Mouse (Mus musculus): Measurements from ENCODE around the gene Extl1. TPM values are rescaled to one million over a fixed set of nuclear protein-coding genes. Genes with fewer than 3 reads are reported as not detected.
A peak's percentile ranks its signal among the peaks of the same experiment; 100 is the strongest.
"Not testable (repeated sequence)": the region's sequence is repeated elsewhere in the genome, so short reads cannot be mapped to it uniquely, and the experiment has no call there.

The Extl1 gene
- polyA plus RNA-seq, 1 experiment from 2014 or later = 2.1 TPM

- H3K36me3 ChIP-seq (ENCODE audit: control insufficient read depth, insufficient read depth, low read length) = no peaks in the 10 kb centered on the region
- H3K27me3 ChIP-seq (ENCODE audit: control insufficient read depth, insufficient read depth, low read length) = no peaks in the 10 kb centered on the region
- no peak overlapping the region for H3K27ac ChIP-seq (replicated peaks)
- ATAC-seq (ENCODE audit: low FRiP score, low TSS enrichment) = no peak
- no peak for DNase-seq (ENCODE audit: low spot score)
- no peaks in the 10 kb centered on the region for H3K4me1 ChIP-seq (replicated peaks; ENCODE audit: control insufficient read depth, insufficient read depth)
- H3K4me2 ChIP-seq (replicated peaks; ENCODE audit: low read depth) = no peak overlapping the region
- H3K9me3 ChIP-seq (ENCODE audit: control insufficient read depth, low read length) = no peaks in the 10 kb centered on the region
- no peak overlapping the region for H3K4me3 ChIP-seq (ENCODE audit: low read depth, low read length)
- TF ChIP-seq EP300 (optimal IDR thresholded peaks at IDR 0.05) (no peak), CTCF (IDR thresholded peaks at IDR 0.05; ENCODE audit: low read depth) (no peak)
- WGBS = 66% methylated on average over 11 of the region's 11 CpGs
- H3K9ac ChIP-seq (ENCODE audit: low read length) = no peak overlapping the region
Observed at GRCm38 (mm10) chr4:134348078-134348477, 35.6 kb downstream of the Extl1 start.

- Histone ChIP-seq H3K4me2 (replicated peaks; ENCODE audit: low read depth) (no peak overlapping the region), H3K4me1 (replicated peaks; ENCODE audit: control insufficient read depth, insufficient read depth) (no peaks in the 10 kb centered on the region), H3K27me3 (ENCODE audit: control insufficient read depth, insufficient read depth, low read length) (no peaks in the 10 kb centered on the region), H3K9ac (ENCODE audit: low read length) (no peak overlapping the region), H3K36me3 (ENCODE audit: control insufficient read depth, insufficient read depth, low read length) (no peaks in the 10 kb centered on the region), H3K9me3 (ENCODE audit: control insufficient read depth, low read length) (no peaks in the 10 kb centered on the region), H3K4me3 (ENCODE audit: low read depth, low read length) (no peak overlapping the region), H3K27ac (replicated peaks) (no peak overlapping the region)
- ATAC-seq (ENCODE audit: low FRiP score, low TSS enrichment) (no peak), DNase-seq (ENCODE audit: low spot score) (no peak)
- WGBS = 94% methylated on average over 15 of the region's 15 CpGs
- TF ChIP-seq CTCF (IDR thresholded peaks at IDR 0.05; ENCODE audit: low read depth) (no peak), EP300 (optimal IDR thresholded peaks at IDR 0.05) (no peak)
Observed at GRCm38 (mm10) chr4:134345802-134346201, 37.8 kb downstream of the Extl1 start.

- no peaks in the 10 kb centered on the region for H3K36me3 ChIP-seq (ENCODE audit: control insufficient read depth, insufficient read depth, low read length)
- H3K27ac ChIP-seq (replicated peaks) = no peak overlapping the region
- H3K4me2 ChIP-seq (replicated peaks; ENCODE audit: low read depth) = no peak overlapping the region
- DNase-seq (ENCODE audit: low spot score) = no peak
- H3K4me1 ChIP-seq (replicated peaks; ENCODE audit: control insufficient read depth, insufficient read depth) = no peaks in the 10 kb centered on the region
- no peaks in the 10 kb centered on the region for H3K27me3 ChIP-seq (ENCODE audit: control insufficient read depth, insufficient read depth, low read length)
- no peak overlapping the region for H3K4me3 ChIP-seq (ENCODE audit: low read depth, low read length)
- H3K9me3 ChIP-seq (ENCODE audit: control insufficient read depth, low read length) = no peaks in the 10 kb centered on the region
- ATAC-seq (ENCODE audit: low FRiP score, low TSS enrichment) = no peak
- no peak overlapping the region for H3K9ac ChIP-seq (ENCODE audit: low read length)
- TF ChIP-seq EP300 (optimal IDR thresholded peaks at IDR 0.05) (no peak), CTCF (IDR thresholded peaks at IDR 0.05; ENCODE audit: low read depth) (peak; percentile 35)
- 57% methylated on average over 3 of the region's 3 CpGs for WGBS
Observed at GRCm38 (mm10) chr4:134344620-134345019, 39.0 kb downstream of the Extl1 start.

GRCm38 (mm10) chr4:134343071-134344031 is 40.3 kb downstream of the Extl1 start, which contains the start of gene Slc30a2:
TSS of gene Slc30a2 (plus strand) at chr4:134343181.
- WGBS = 4% methylated on average over 55 of the region's 61 CpGs
- no peaks in the 10 kb centered on the region for H3K36me3 ChIP-seq (ENCODE audit: control insufficient read depth, insufficient read depth, low read length)
- ATAC-seq (ENCODE audit: low FRiP score, low TSS enrichment) = peak; percentile 25; the same call in 1 of the 2 replicates
- no peak within 1 kb of the TSS for H3K9ac ChIP-seq (ENCODE audit: low read length)
- no peaks in the 10 kb centered on the region for H3K4me1 ChIP-seq (replicated peaks; ENCODE audit: control insufficient read depth, insufficient read depth)
- no peaks in the 10 kb centered on the region for H3K27me3 ChIP-seq (ENCODE audit: control insufficient read depth, insufficient read depth, low read length)
- H3K4me3 ChIP-seq (ENCODE audit: low read depth, low read length) = peak within 1 kb of the TSS; percentile 29
- no peak for TF ChIP-seq CTCF (IDR thresholded peaks at IDR 0.05; ENCODE audit: low read depth)
- no peaks in the 10 kb centered on the region for H3K9me3 ChIP-seq (ENCODE audit: control insufficient read depth, low read length)
- H3K27ac ChIP-seq (replicated peaks) = no peak within 1 kb of the TSS
- peak within 1 kb of the TSS; percentile 43 for H3K4me2 ChIP-seq (replicated peaks; ENCODE audit: low read depth)
- DNase-seq (ENCODE audit: low spot score) = peak; percentile 48

- no peak overlapping the region for H3K27ac ChIP-seq (replicated peaks)
- no peaks in the 10 kb centered on the region for H3K27me3 ChIP-seq (ENCODE audit: control insufficient read depth, insufficient read depth, low read length)
- WGBS = 29% methylated on average over 11 of the region's 11 CpGs
- no peak for ATAC-seq (ENCODE audit: low FRiP score, low TSS enrichment)
- no peak for TF ChIP-seq CTCF (IDR thresholded peaks at IDR 0.05; ENCODE audit: low read depth)
- TF ChIP-seq EP300 (optimal IDR thresholded peaks at IDR 0.05) = no peak
- H3K9me3 ChIP-seq (ENCODE audit: control insufficient read depth, low read length) = no peaks in the 10 kb centered on the region
- H3K36me3 ChIP-seq (ENCODE audit: control insufficient read depth, insufficient read depth, low read length) = no peaks in the 10 kb centered on the region
- H3K9ac ChIP-seq (ENCODE audit: low read length) = no peak overlapping the region
- H3K4me3 ChIP-seq (ENCODE audit: low read depth, low read length) = no peak overlapping the region
- no peaks in the 10 kb centered on the region for H3K4me1 ChIP-seq (replicated peaks; ENCODE audit: control insufficient read depth, insufficient read depth)
- no peak for DNase-seq (ENCODE audit: low spot score)
- H3K4me2 ChIP-seq (replicated peaks; ENCODE audit: low read depth) = no peak overlapping the region
Observed at GRCm38 (mm10) chr4:134342213-134342779, 41.4 kb downstream of the Extl1 start.

- H3K9ac ChIP-seq (ENCODE audit: low read length); DNase-seq (ENCODE audit: low spot score); H3K27ac ChIP-seq (replicated peaks); H3K4me1 ChIP-seq (replicated peaks; ENCODE audit: control insufficient read depth, insufficient read depth); H3K4me2 ChIP-seq (replicated peaks; ENCODE audit: low read depth); H3K4me3 ChIP-seq (ENCODE audit: low read depth, low read length); H3K36me3 ChIP-seq (ENCODE audit: control insufficient read depth, insufficient read depth, low read length); H3K27me3 ChIP-seq (ENCODE audit: control insufficient read depth, insufficient read depth, low read length); H3K9me3 ChIP-seq (ENCODE audit: control insufficient read depth, low read length); ATAC-seq (ENCODE audit: low FRiP score, low TSS enrichment): not testable (repeated sequence)
- 63% methylated on average over 6 of the region's 6 CpGs for WGBS
Observed at GRCm38 (mm10) chr4:134341231-134341630, 42.4 kb downstream of the Extl1 start.
